In genomic region chr9:52093108-52093507, GRCm38 (mm10) we compare ENCODE assay signal across 16 mouse cellular contexts. TPM values are rescaled to one million over a fixed set of nuclear protein-coding genes. Genes with fewer than 3 reads are reported as not detected.
DNase-seq lines count a peak whose midpoint lies in the region; ATAC-seq and TF ChIP-seq lines count a peak whose summit lies in the region.
"Had no signal": no experiment of that assay in that cellular context is flagged by ENCODE, and none has a peak within 500 bp of the region (broad histone marks: within the 10 kb centered on the region; RNA-seq: fewer than 3 reads in every experiment).

No protein-coding gene starts in this region.

- no peak overlapping the region for H3K4me2 ChIP-seq in heart, embryonic 13.5 days
- no peak overlapping the region for H3K4me2 ChIP-seq in lung, embryonic 14.5 days
- no peak overlapping the region; the same call in 1 of the 2 replicates for H3K4me2 ChIP-seq in liver, embryonic 11.5 days
- H3K4me2 ChIP-seq: limb, embryonic 13.5 days; neural tube, embryonic 15.5 days had no signal

- H3K36me3 ChIP-seq in heart, embryonic 13.5 days, result peaks cover 22% of the 10 kb centered on the region
- H3K36me3 ChIP-seq in lung, embryonic 14.5 days (ENCODE audit: insufficient read depth), result peaks cover 26% of the 10 kb centered on the region
- H3K36me3 ChIP-seq in liver, embryonic 11.5 days (ENCODE audit: control insufficient read depth, insufficient read depth, low read length), result peaks cover 9% of the 10 kb centered on the region

- H3K27ac ChIP-seq in heart, embryonic 13.5 days (replicated peaks), result peak overlapping the region; percentile 53
- no peak overlapping the region for H3K27ac ChIP-seq in lung, embryonic 14.5 days (ENCODE audit: low read depth)
- H3K27ac ChIP-seq in liver, embryonic 11.5 days (ENCODE audit: low read depth, low read length), result peak overlapping the region; percentile 23; the same call in 1 of the 2 replicates
- H3K27ac ChIP-seq: embryonic facial prominence, embryonic 10.5 days; limb, embryonic 13.5 days; macrophage; neural tube, embryonic 15.5 days had no signal

- H3K27me3 ChIP-seq in heart, embryonic 13.5 days (replicated peaks), result no peaks in the 10 kb centered on the region
- no peaks in the 10 kb centered on the region for H3K27me3 ChIP-seq in lung, embryonic 14.5 days (ENCODE audit: insufficient read depth, low read length)
- no peaks in the 10 kb centered on the region for H3K27me3 ChIP-seq in liver, embryonic 11.5 days (replicated peaks; ENCODE audit: control insufficient read depth, insufficient read depth, low read length)
- H3K27me3 ChIP-seq: limb, embryonic 13.5 days; neural tube, embryonic 15.5 days had no signal

- DNase-seq in heart, adult 11 months, result no peak
- DNase-seq in lung, embryonic 14.5 days, result no peak
- DNase-seq in lung, postnatal 25 days (ENCODE audit: low spot score), result no peak
- peak; percentile 43 for DNase-seq in liver, embryonic 11.5 days (ENCODE audit: low spot score)
- DNase-seq in cerebellum, adult 11 months, result no peak
- DNase-seq: B cell, adult 2 months; cerebellum, postnatal 10 days; layer of hippocampus, postnatal 36 days; right cerebral cortex, adult 18-20 months had no signal

- H3K9ac ChIP-seq in heart, embryonic 13.5 days, result no peak overlapping the region
- no peak overlapping the region; the same call in 1 of the 2 replicates for H3K9ac ChIP-seq in lung, embryonic 14.5 days
- no peak overlapping the region for H3K9ac ChIP-seq in liver, embryonic 11.5 days (ENCODE audit: low read depth, low read length)
- H3K9ac ChIP-seq: limb, embryonic 13.5 days; neural tube, embryonic 15.5 days had no signal

- no peak overlapping the region for H3K4me3 ChIP-seq in heart, embryonic 13.5 days
- no peak overlapping the region for H3K4me3 ChIP-seq in lung, embryonic 14.5 days (ENCODE audit: low read depth, low read length)
- H3K4me3 ChIP-seq in liver, embryonic 11.5 days (ENCODE audit: low read depth, low read length), result no peak overlapping the region
- H3K4me3 ChIP-seq: embryonic facial prominence, embryonic 10.5 days; limb, embryonic 13.5 days; neural tube, embryonic 15.5 days had no signal

- no peak for TF ChIP-seq CTCF in lung, embryonic 14.5 days (IDR thresholded peaks at IDR 0.05; ENCODE audit: low read depth)

- H3K4me1 ChIP-seq in heart, embryonic 13.5 days, result peaks cover 36% of the 10 kb centered on the region
- H3K4me1 ChIP-seq in lung, embryonic 14.5 days (ENCODE audit: insufficient read depth), result no peaks in the 10 kb centered on the region
- H3K4me1 ChIP-seq in liver, embryonic 11.5 days (replicated peaks; ENCODE audit: control insufficient read depth, insufficient read depth, low read length), result peaks cover 20% of the 10 kb centered on the region
- H3K4me1 ChIP-seq: neural tube, embryonic 15.5 days had no signal

- 20% methylated on average over 8 of the region's 8 CpGs for WGBS in heart, embryonic 13.5 days
- 56% methylated on average over 8 of the region's 8 CpGs for WGBS in lung, embryonic 14.5 days
- 24% methylated on average over 8 of the region's 8 CpGs for WGBS in liver, embryonic 11.5 days

- ATAC-seq in heart, embryonic 13.5 days (ENCODE audit: extremely low read depth, insufficient number of reproducible peaks, low FRiP score, low TSS enrichment), result no peak; the same call in 1 of the 2 replicates
- ATAC-seq in lung, embryonic 14.5 days (ENCODE audit: insufficient read depth), result peak; percentile 33; the same call in 1 of the 2 replicates
- peak; percentile 85 for ATAC-seq in liver, embryonic 11.5 days (replicated peaks; ENCODE audit: low FRiP score)
- ATAC-seq in megakaryocyte-erythroid progenitor cell, adult 5-6 weeks (replicated peaks; ENCODE audit: low FRiP score, low TSS enrichment, poor library complexity, severe bottlenecking), result peak; percentile 77
- no peak for ATAC-seq in erythroid progenitor cell, adult 5-6 weeks (replicated peaks; ENCODE audit: low FRiP score, poor library complexity, severe bottlenecking)

- no peaks in the 10 kb centered on the region for H3K9me3 ChIP-seq in heart, embryonic 13.5 days
- no peaks in the 10 kb centered on the region for H3K9me3 ChIP-seq in lung, embryonic 14.5 days (ENCODE audit: low read depth, low read length)
- no peaks in the 10 kb centered on the region for H3K9me3 ChIP-seq in liver, embryonic 11.5 days (ENCODE audit: control insufficient read depth, low read length)
- H3K9me3 ChIP-seq: embryonic facial prominence, embryonic 10.5 days; limb, embryonic 13.5 days; neural tube, embryonic 15.5 days had no signal

RNA-seq across cellular contexts. Expression of gene Rdx, which starts 46.1 kb away (rescaled TPM):
- polyA plus RNA-seq in heart, embryonic 13.5 days (2015; fragmentation: Nextera tagmentation; extraction: Ambion mirVana), result 112 and 117 TPM in 2 replicates
- polyA plus RNA-seq in lung, embryonic 14.5 days (2014; fragmentation: Nextera tagmentation; extraction: Ambion mirVana), result 168 and 174 TPM in 2 replicates
- 146 and 148 TPM in 2 replicates for polyA plus RNA-seq in liver, embryonic 11.5 days (2014; fragmentation: Nextera tagmentation; extraction: Ambion mirVana)
- total RNA-seq in megakaryocyte-erythroid progenitor cell, adult 5-6 weeks (2014; fragmentation: Nextera tagmentation), result 87.6 and 103 TPM in 2 replicates
- total RNA-seq in megakaryocyte-erythroid progenitor cell, adult 5-6 weeks (2017), result 320 and 325 TPM in 2 replicates
- 45.0 and 51.1 TPM in 2 replicates for total RNA-seq in erythroid progenitor cell, adult 5-6 weeks (2015; ENCODE audit: low replicate concordance)
- total RNA-seq in erythroid progenitor cell, adult 5-6 weeks (2017; ENCODE audit: low replicate concordance), result 79.0 and 85.2 TPM in 2 replicates

Comparison
In these comparisons a context has a peak if more than half of its experiments do, and no peak if none do; other contexts are left out.
1. ATAC-seq: peak in lung, embryonic 14.5 days (single experiment), liver, embryonic 11.5 days (single experiment) and megakaryocyte-erythroid progenitor cell, adult 5-6 weeks (single experiment); none in heart, embryonic 13.5 days (single experiment) and erythroid progenitor cell, adult 5-6 weeks (single experiment).